Mouse (Mus musculus) heart, adult 8-10 months (tissue): ENCODE data around the gene Kat5. TPM values are rescaled to one million over a fixed set of nuclear protein-coding genes. Genes with fewer than 3 reads are reported as not detected.

Experiments
- DNase-seq: peaks from one replicate; pipeline ENCODE4 v3.0.0; 2022; ENCODE audit warnings: low spot score
- total RNA-seq, 4 experiments: library from RNA; stranded (reverse); gene quantifications; 2 replicates each; pipeline ENCODE4 v1.2.4; 2022

Kat5 gene
- total RNA-seq, 4 experiments from 2014 or later: 23.1 to 38.7 (median 29.3) TPM

DNA sequence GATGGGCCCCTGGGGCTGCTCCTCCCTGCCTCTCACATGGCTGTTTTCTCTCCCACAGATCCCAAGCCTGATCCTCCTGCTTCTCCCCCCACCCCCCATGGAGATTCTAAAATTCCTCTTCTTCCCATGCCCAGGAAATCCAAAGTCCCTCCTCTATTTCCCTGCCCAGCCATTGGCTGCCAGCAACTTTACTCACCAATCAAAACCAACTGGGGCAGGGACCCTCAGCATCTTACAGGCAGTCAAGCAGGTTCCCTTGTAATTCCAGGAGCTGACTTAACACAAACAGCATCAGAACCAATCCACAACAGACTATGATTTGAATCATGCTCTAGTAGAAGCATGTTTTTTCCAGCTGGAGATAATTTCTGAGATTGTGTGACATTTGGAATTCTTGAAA is 19.9 kb upstream of the Kat5 start:
- DNase-seq: no peak

DNA sequence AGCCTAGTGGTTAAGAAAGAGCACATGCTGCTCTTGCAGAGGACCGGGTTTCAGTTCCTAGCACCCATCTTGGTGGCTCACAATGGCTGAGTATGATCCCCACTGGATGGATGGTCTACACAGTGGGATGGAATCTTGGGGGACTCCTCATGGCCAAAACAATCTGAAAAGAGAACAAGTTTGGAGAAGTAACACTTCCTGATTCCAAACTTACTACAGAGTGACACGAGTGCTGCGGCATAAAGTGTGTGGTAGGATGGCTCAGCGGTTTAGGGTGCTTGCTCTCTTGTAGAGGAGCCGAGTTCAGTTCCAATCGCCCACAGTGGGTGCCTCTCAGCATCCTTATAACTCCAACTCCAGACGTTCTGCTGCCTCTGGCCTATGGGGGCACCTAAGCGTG is 15.3 kb upstream of the Kat5 start:
- no peak for DNase-seq

DNA sequence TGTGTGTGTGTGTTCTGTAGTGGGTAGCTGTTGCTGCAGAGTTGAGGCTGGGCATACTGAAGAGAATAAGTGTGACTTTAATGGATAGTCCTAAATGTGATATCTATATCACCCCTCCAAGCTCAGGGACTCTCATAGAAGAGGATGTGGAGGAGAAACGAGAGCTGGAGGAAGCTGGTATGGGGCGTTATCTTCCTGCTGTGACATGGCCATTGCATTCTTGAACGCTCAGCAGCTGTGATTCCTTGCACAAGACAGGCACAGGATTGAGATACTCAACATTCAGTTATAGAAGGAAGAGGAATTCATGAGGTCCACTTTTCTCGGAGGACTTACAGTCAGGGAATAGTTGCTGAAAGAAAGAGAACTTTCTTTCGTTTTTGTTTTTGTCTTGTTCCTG is 11.8 kb upstream of the Kat5 start:
- DNase-seq: no peak

DNA sequence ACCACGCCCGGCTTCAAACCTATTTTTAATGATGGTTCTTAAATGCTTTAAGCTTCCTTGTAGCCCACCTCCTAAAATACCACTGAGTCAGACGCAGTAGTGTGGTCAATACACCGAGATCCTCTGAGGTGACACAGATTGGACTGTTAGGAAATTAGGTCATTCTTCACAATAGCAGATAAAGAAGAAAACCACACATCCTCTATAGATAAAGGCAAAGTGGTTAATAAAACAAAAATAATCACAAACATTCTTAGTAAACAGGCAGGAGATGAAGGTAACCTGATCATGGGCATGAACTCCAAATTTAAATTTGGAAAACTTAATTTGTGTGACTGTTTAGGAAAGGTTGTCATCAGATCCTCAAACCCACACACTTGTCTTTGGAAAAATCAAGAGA is 10.0 kb upstream of the Kat5 start:
- no peak for DNase-seq

DNA sequence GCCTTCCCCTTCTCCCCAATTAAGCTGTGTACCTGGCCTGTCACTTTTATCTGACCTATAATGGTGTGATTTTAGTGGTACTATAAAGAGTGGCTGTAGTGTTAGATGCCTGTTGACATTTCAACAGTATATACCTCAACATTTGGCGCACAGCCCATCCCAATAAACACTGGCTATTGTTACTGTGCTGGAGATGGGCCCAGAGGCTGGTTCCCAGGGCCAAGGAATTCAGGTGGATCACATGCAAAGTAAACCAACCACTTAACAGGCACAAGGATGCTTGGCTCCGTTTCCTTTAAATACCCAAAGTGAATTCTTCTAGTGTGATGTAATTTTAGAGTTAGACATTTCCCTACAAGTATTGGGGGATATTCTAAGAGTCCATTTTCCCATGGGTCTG is 4.9 kb upstream of the Kat5 start:
- no peak for DNase-seq

DNA sequence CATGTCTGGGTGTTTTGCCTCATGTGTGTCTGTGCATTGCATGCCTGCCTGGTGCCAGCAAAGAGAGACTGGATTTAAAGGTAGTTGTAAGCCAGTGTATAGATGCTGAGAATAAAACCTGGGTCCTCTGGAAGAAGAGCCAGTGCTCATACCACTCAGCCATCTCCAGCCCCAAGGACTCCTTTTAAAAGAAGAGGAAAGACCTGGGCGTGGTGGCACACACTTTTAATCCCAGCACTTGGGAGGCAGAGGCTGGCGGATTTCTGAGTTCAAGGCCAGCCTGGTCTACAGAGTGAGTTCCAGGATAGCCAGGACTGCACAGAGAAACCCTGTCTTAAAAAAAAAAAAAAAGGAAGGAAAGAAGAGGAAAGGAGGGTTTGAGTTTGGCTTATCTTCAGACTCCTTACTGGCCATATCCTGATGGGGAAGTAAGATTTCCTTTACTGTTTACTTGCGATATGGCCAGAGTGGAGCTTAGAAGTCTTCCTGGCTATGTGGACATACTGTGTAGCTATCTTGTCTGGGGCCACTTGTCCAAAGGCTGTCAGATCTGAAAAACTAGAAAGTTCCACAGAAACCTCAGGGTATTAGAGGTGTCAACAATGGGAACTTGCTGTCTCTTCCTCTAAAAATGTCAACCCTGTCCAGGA is 2.9 kb upstream of the Kat5 start:
- DNase-seq: no peak

DNA sequence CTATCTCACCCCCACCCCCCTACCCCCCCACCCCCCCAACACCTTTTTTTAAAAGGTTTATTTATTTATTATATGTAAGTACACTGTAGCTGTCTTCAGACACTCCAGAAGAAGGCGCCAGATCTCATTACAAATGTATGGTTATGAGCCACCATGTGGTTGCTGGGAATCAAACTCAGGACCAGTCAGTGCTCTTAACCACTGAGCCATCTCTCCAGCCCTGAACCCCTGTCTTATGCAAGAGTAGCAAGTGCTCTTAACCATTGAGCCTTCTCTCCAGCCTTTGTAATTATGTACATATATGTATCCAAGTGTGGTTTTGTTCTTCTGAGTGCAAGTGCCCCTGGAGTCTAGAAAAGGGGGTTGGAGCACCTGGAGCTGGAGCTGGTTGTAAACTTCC is 1.9 kb upstream of the Kat5 start:
- no peak for DNase-seq

DNA sequence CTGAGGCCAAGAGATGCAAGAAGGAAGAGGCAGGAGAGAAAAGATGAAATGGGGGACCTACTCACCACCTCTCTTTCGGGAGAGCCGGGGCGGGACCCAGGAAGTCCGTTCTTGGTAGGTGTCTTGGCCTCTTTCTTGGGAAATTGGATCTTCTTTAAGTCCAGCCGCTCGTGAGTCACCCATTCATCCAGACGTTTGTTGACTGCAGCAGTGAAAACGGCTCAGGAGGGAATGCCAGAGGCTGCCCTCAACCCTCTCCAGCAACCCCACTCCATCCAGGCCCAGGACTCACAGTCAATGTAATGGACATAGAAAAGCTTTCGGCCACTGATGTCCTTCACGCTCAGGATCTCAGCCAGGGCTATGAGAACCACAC is 878 bp downstream of the Kat5 start:
- no peak for DNase-seq

DNA sequence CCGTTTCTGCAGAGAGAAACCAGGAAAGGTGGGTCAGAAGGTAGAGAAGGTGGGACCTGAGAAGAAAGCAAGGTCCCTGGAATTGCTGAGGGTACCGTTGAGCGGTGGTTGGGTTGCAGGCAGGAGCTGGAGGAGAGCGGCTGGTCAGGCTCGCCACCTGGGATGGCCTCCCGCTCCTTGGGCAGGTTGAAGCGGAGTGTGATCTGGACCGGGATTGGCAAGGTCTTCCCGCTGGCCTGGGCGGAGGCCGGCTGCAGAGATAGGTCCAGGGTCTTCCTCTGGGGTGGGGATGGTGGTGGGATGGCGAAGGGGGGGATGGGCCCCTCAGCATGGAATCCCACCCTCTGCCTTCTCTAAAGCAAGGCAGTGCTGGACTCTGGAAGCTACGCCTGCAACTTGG is 1.3 kb downstream of the Kat5 start:
- DNase-seq: no peak

DNA sequence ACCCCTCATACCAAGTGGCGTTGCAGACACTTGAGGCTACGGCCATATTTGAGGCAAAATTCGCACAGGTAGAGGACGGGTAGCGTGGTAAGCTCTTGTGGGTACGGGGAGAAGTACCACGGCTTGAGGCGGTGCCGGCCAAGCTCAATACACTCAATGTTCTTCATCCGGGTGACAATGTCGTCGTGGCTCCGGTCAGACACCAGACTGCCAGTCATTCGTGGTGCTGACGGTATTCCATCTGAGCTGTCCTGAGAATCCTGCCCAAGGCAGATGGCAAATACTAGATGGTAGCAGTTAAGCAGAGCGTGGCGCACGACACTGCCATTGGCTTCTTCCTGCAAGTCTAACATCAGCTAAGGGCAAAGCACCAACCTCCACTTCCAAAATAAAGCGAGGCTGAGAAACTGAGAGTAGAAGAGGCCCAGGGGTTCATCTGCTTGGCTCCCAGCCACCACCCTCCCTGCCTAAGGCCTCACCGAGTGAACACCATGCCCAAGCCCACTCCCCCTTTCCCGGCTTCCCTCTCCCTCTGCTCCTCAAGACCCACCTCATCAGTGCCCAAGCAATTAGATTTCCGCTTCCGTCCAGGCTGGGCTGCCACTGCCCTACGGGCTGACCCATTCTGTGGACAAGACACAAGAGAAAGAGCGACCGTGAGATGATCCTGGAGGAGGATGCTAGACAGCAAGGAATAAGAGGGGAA is 2.2 kb downstream of the Kat5 start:
- no peak for DNase-seq

DNA sequence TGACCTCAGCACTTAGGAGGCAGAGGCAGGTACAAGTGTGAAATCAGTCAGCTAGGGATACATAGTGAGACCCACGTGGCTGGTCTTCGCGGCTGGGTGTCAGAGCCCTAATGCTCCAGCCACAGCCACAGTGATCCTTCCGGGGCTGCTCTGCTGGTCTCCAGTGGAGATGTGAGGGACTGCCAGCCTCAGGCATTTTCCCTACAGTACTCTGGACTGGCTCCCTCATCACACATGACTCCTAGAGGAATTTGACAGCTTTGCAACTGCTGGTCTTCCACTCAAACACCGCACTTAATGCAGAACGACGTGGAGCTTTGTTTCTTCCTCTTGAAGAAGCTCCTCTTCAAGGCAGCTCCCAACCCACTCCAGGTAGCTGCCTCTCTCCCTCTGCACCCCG is 3.8 kb downstream of the Kat5 start:
- no peak for DNase-seq

DNA sequence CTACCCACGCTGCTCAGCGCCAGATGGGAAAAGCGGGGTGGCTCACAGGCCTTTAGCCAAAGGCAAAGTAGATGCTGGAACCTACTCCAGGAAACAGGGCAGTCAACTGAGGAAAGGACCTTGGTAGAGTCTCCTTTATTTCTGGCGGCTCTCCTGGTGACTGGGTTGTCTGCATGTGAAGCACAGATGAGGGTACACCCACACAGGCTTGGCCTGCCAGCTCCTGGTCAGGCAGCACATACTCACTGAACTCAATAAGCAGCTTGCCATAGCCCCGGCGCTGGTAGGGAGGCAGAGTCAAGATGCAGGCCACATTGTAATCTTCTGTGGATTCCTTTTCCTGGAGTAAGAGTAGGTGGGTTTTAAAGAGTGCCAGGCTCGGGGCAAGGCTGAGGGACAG is 4.9 kb downstream of the Kat5 start:
- no peak for DNase-seq

DNA sequence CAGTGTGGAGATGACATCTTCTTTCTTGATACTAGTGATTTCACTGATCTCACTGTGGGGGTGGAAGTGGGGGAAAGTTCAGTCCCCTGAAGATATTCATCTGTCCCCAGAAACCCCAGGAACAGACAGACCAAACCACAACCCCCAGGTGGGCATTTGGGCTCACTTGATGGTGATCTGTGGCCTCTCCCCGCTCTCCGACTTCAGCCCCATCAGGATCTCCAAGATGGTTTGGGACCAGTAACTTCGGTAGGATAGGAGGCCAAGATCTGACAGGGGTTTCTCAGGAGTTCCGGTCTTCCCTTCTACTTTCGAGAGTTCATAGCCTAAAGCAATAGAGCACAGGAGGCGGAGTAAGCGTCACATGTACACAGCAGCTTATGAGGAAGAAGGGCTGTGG is 6.4 kb downstream of the Kat5 start:
- DNase-seq: no peak

DNA sequence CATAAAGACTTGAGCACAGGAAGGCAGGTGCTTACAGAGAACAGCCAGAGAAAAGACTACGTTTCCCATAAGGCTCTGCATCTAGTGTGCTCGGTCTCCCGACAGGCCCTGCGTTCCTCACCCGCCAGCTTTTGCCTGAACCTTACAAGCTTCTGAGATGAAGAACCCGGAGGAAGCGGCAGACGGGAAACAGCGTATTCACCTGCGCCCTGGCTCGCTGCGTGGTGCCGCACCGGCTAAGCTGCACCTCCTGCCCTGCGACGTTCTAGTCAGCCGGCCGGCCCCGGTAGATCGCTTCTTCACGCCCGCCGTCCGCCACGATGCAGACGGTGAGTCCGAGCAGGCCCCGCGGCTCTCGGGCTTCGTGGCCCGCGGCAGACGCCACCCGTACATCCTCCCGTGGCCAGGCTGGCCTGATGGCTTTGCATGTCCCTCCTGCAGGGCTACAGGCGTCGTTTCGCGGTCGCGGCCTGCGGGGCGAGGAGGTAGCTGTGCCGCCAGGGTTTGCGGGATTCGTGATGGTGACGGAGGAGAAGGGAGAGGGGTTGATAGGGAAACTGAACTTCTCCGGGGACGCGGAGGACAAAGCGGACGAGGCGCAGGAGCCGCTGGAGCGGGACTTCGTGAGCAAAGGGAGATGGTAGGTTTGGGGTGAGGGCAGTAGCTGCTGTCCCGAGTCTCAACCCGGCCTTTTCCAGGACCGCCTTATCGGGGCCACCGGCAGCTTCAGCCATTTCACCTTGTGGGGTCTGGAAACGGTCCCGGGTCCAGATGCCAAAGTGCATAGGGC is 8.1 kb downstream of the Kat5 start, which contains the start of gene Rnaseh2c:
TSS of gene Rnaseh2c (plus strand) at position 122 of the 790 bp plus-strand sequence.
- peak; percentile 78 for DNase-seq

DNA sequence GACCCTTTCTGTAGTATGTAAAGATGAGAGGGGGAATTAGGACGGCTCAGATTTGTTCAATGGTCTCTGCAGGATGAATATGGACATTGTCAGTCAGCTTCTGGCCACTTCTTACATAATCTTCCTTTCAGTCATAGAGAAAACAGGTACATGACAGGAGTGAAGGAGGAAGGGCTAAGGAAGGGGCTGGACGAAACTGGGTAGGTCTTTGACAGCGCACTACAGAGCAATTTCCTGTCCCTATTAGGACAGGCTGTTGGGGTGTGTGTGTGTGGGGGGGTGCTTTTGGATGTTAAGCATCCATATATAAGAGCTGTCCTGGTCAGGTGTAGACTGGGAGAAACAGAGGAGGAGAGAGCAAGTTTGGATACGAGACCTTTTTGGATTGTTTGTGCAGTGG is 10.8 kb downstream of the Kat5 start:
- DNase-seq: no peak

DNA sequence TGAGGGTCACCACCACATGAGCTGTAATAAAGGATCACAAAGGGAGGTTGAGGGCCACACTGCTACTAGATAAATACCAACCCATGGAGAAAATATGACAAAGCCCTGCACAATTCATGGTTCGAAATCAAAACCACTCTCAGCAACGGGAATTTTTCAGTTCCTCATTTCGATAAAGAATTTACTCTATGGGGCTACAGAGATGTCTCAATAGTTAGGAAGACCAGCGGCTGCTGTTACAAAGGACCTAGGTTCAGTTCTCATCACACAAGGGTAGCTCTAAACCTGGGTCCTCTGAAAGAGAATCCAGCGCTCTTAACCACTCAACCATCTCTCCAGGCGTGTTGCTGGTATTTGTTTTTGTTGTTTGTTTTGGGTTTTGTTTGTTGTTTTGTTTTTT is 18.1 kb downstream of the Kat5 start:
- DNase-seq: no peak

DNA sequence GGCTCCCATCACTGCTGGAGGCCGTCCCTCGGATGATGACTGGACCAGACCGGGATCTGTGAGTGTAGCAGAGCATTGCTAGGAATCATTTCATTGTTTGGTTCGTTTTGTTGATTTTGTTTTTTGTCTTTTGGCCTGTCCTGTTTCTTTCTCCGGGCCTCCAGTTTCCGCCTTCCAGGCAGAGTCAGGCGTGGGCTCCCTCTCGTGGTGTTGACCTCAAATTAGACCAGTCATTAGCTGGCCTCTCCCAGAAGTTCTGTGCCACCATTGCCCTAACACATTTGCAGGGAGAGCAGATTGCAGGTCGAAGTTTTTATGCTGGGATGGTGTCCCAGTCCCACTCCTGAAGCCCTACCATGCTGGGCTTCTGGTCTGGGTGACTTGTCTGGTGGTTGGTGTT is 20.9 kb downstream of the Kat5 start:
- no peak for DNase-seq

DNA sequence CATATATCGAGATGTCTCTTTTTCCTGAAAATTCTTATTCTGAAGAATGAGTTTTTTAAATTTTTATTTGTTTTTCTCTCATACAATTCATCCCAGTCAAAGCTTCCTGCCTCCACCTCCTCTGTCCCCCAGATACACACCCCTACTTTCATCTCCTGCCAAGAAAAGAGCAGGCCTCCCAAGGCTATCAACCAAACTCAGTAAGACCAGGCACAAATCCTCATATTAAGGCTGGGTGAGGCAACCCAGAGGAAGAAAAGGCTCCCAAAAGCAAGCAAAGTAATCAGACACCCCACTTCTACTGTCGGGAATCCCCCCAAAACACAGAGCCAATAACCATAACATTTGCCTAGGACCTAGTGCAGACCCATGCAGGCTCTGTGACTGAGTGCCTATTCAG is 28.0 kb downstream of the Kat5 start:
- DNase-seq: no peak

DNA sequence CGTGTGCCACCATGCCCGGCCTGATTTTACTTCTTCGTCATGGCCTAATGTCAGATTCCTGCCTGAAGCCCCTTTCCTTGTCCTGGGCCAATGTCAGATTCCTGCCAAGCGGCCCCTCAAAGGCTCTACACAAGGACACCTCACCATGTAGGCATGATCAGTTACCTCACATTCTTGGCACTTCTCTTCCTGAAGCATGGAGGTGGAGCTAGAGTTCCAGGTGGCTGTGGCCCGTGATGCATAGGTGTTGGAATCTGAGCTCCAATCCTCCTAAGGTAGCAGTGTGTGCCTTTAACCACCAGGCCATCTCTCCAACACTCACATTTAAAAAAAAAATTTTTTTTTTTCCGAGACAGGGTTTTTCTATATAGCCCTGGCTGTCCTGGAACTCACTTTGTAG is 29.3 kb downstream of the Kat5 start:
- DNase-seq: no peak

DNA sequence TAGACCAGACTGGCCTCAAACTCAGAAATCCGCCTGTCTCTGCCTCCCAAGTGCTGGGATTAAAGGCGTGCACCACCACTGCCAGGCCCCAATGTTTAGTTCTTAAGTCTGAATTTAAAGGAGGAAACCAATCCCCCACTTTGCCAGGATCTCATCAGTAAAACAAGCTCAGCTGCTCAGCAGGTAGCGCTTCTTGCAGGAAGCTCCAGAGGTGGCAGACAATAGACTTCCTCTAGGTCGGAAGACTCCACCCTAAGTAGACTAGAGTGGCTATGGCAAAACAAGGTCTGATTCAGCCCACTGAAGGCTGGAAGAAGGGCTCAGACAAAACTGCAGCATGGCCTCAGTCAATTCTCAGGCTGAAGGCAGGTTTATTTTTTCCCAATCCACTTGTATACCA is 30.1 kb downstream of the Kat5 start:
- no peak for DNase-seq

DNA sequence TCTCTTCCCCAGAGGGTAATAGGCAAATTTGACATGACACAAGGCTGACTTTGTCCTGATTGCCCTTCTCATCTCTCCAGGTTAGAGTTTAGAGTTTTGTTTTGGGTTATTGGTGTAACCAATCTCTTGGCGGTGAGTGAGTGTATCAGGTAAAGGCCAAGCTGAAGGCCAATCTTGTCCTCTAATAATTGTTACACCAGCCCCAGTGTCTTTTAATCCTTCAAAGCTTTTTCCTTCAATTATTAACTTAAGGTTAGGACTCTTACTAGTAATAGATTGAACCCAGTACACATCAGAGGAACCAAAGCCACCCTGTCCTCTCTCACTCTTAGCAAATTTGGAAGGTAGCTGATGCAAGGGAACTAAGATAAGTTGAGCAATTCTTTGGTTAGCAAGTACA is 34.7 kb downstream of the Kat5 start:
- no peak for DNase-seq

DNA sequence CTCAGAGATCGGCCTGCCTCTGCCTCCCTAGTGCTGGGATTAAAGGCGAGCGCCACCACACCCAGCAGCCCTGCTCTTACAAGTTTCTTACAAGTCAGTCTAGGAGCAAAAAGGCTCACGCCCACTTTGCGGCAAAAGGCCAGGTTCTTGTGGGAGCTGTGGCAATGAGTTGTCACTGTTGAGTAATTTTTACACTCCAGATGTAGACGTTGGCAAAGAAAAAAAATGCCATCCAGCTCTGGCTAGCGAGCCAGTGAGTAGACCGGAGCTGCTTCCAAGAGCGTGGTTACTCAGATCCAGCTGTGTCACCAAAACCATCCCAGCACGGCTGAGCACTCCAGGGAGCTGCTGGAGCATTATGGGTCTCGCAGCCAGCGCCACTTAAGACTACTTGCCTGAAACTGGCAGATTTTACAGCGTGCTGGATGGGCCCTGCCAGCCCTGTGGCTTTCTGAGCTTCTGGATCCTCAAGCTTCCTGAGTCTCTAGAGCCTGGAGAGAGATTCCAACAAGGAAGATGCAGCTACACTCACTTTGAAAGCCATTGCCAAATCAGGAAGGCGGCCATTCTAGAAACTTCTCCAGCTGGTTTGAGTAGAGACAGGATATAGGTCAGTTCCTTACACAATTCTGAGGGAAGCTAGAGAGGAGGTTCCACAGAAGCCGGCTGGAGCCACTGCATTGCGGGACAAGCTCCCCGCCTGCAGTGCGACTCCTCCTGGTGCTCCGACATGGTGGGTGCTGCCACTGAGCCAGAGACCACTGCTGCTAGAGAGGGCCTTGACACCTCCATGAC is 37.5 kb downstream of the Kat5 start:
- peak; percentile 26 for DNase-seq
